Mouse (Mus musculus): Measurements from ENCODE around the gene Pxt1.

GRCm38 (mm10) chr17:28936133-28936532 is 7.5 kb downstream of the Pxt1 start:
- no peak for TF ChIP-seq CTCF (IDR thresholded peaks at IDR 0.05; ENCODE audit: insufficient read depth, low read depth, low read length)
- TF ChIP-seq POLR2A (IDR thresholded peaks at IDR 0.05; ENCODE audit: insufficient read depth, low read depth, low read length): no peak

All from olfactory bulb, adult 2 months (tissue).